Mouse (Mus musculus) kidney, postnatal 36 days (tissue): Measurements from ENCODE around the gene Nsf.
A peak's percentile ranks its signal among the peaks of the same experiment; 100 is the strongest.

Experiments
- DNase-seq, 2 experiments: peaks; one replicate each; pipeline ENCODE4 v3.0.0; 2021 to 2022; ENCODE audit warnings: mixed read lengths in 2 of 2

Nsf gene

DNA sequence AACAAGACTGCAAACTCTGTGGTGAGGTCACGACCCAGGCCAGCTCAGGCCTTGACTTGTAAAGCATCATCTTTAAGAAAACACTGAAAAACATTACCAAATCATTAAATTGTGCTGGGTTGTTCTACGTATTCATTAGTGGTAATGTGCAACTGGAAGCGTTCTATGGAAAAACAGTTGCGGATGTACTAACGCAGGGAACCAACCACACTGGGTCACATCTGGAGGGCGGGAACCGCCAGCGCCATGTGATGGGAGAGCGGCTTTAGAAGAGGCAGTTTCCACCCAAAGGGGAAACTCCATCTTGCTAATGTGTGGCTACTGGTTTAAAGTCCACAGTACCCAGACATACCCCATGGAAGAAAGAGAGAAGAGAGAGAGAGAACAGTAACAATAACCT is 123.4 kb downstream of the Nsf start:
- no peak for DNase-seq

DNA sequence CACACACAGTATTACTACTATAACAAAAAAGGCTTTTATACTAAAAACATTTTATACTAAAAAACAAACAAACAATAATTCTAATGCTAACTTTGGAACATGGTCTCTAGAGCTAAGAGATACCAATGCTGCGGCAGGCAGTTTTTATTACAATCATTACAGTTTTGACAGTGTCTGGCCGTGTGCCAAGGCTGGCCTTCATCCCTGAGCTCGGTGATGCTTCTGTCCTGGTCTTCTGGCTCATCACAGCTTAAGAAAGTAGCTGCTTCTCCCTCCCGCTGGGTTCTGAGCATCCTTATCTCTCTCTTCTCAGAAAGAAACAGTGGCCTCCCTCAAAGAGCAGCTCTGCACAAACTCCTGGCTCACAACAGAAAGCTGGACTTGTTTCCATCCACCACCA is 123.9 kb downstream of the Nsf start:
- no peak for DNase-seq

DNA sequence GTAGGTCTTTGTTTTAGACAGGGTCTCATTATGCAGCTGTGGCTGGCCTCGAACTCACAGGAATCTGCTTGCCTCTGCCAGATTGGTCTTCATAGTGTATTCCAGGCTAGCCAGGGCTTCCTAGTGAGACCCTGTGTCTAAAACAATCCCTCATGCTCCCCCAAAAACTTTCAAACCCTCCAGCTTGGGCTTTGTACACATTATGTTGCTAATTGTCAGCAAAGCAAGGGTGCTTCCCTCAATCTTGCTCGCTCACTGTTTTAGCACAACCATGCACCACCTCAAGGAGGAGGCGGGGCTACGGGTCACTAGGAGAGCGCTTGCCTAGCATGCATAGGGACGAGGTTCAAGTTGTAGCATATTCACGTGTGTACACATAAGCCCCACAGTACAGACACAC is 125.0 kb downstream of the Nsf start:
- no peak for DNase-seq

DNA sequence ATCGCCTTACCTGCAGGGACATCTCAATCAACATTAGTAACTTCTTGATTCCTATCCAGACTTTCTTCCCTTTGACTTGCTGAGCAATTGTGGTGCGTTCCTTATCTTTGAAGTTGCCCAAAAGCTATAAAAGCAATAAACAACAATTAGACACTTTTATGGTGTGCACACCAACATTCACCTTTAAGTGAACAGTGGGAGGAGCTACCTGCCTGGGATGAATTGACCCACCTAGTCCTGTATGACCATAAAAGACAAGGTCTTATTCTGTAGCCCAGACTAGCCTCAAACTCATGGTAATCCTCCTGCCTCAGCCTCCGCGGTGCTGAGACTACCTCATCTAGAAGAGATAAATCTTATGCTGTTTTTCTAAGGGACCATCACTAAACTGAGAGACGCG is 126.7 kb downstream of the Nsf start:
- DNase-seq = no peak

DNA sequence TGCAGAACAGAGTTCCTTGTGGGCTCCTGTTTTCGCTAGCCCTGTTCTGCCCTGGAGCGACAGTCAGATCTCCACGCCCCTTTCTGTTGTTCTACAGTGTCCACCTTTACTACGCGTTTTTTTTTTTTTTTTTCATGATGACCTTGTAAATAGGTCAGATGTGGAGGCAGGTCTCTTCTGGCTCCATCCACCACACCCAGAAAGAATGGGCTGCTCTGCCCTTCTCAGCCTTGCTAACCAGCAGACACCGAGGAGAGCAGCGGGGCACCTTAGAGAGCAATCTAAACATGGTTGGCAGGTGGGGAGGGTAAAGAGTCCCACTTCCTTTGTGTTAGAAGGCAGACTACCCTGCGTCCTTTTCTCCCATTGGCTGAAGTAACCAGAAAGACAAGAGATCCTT is 137.1 kb downstream of the Nsf start:
- no peak for DNase-seq

DNA sequence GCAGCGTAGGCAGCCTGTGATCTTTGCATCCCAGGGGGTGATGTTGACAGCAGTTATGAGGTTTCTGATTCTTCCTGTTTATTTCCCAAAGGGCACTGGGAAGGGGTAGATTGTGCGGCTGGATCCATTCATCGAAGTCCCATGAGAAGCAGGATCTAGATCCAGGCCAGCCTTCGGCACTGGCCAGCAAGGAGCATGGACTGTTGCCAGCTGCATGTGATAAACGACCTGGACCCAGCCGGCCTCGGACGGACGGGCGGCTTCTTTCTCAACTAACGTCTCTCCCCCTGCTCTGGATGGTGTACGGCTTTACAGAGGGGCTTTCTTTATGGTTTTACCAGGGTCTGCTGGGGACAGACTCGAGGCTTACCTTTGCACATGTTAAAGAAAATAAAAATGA is 137.9 kb downstream of the Nsf start:
- peak; percentile 20 to 56 for DNase-seq

DNA sequence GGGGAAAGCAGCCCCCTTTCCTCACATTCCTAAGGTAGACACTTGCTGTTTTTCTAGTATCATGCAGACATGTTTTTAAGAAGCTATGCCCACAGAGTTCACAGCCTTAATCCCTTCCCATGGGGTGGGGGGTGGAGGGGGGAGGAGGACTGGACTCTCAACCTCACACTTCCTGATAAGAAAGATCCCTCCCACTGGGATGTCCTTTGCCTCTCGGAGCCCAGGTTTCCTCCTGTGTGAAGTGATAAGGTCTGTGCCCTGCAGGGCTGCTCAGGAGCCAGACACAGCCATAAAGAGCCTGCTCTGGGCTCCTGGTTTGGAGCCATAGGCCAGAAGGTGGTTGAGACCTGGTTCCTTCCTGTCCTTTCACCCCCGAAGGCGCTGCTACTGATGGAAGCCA is 139.0 kb downstream of the Nsf start:
- DNase-seq = no peak

DNA sequence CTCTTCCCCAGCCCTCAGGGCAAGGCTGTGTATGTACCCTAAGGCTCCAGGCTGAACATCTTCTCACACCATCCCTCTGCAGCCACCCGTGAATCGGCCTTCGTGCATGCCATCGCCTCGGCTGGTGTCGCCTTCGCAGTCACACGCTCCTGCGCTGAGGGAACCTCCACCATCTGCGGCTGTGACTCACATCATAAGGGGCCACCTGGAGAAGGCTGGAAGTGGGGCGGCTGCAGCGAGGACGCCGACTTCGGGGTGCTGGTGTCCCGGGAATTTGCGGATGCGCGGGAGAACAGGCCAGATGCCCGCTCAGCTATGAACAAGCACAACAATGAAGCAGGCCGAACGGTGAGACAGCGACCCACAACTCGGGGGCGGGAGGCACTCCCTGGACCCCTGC is 142.6 kb downstream of the Nsf start:
- DNase-seq = no peak

DNA sequence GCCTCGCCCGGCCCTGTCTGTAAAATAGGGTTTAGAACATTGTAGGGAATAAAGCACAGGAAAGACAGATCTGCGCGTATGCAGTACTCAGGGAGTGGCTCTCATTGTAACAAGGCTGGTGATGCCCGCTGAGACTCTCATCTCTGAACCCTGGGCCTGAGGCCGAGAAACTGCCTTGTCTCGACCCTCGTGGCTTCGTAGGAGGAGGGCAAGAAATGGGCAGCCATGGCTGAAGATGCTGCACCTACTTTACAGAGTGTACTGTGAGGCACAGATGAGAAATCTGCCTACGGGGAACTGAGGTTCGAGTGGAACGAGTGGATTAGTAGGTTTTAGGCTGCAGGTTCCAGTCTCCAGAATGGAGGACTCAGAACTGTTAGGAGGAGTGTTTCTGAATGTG is 143.2 kb downstream of the Nsf start:
- DNase-seq = no peak

DNA sequence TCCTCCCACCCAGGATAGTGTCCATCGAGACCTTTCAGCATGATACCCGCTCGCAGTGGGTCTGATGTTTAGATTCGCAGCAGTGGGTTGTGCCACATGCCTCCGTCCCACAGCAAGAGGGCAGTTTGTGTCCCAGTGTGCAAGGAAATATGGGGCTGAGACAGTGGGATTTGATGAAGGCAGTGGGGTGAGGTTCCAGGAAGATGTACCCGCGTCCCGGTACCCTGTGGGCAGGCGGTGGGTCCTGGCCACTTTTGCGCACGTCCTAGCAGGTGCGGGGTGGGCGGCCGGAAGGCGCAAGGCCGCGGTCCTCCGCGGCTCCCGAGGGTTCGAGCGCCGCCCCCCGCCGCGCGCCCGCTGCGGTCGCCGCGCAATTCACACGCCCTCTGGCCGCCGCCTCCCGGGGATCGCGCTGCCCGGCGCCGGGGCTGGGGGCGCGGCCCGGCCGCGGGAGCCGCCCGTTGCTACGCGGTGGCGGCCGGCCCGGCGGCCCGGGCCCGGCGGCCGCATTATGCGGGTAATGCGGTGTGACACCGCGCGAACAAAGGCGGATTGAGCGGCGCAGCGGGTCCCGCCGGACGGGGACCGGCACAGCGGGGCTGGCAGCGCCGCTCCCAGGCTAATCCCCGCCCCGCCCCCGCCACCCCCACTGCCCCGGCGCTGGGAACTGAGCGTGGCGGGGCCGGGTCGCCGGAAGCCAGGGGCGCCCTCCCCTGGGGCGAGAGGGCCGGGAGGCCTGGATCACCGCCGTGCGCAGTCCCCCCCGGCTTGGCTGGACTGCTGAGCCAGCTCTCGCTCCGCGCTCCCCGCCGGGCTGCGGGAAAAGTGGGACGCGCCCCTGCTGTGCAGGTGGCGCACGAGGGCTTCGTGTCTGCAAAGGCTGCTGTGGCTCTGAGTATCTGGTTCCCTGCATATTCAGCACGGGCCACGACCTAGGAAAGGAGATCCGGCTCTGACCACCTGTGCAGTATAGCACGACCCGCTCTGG is 144.0 kb downstream of the Nsf start:
- peak in 1 of 2 experiments; percentile 34 for DNase-seq

DNA sequence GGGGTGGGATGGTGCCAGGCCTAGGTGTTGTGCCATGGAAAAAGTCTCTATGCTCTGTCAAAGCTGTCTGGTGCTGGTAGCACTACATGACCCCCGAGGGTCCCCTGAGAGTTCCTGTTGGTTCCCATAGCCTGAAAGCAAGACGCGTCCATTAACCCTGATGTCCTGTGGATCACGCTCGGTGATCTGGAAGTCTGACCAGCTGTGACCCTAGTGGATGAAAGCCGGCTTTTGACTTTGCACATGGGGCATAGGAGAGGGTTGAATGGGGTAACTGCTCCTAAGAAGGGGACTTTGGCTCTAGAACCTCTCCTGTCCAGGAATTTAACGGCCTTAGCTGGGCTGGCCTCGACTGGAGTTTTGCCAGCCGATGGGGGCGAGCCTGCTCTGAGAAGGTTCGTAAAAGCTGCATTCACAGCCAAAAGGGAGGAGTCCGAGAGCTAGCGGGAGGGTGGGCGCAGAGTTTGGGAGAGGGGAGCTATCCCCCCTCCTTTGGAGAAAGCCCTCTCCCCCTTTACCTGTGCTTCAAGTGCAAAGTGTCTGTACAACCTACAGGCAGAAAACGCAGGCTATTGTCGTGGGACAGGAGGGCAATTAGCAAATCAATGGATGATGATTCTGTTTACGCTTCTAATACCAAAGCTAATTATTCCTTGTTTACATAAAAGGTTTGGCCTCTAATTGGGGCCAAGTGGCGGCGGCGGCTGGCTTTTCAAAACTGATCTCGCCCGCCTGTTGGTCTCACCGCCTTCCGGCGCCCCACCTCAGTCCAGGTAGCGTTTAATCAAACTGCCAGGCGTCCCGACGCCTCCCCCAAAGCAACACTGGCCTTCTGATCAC is 144.9 kb downstream of the Nsf start:
- DNase-seq = peak in 1 of 2 experiments; percentile 28

DNA sequence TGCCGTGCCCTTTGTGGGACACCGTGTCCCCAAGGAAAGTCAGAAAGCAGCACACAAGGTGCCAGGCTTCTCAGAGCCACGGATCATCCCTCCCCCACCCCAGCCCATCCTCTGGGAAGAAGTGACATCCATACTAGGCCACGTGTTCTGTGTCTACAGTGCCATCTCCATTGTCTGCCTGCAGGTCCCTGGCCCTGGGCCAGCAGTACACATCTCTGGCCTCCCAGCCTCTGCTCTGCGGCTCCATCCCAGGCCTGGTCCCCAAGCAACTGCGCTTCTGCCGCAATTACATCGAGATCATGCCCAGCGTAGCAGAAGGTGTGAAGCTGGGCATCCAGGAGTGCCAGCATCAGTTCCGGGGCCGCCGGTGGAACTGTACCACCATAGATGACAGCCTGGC is 145.9 kb downstream of the Nsf start:
- DNase-seq = peak in 1 of 2 experiments; percentile 17

DNA sequence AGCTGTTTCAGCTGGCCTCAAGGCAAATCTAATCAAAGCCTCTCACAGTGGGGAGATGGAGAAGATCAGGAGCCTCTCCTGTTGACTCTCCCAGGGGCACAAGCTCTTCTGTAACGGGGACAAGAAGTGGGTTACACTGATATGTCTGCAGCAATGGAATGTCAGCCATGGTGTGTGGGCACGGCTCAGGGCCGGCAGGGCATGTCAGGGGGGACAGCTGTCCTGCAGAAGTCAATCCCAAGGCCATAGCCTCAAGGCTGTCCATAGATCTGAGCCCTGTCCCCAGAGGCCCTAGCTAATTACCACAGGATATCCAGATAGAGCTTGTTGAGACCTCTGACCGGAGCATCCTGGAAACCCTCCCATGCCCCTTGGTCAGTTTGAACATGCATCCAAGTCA is 149.1 kb downstream of the Nsf start:
- DNase-seq = no peak

DNA sequence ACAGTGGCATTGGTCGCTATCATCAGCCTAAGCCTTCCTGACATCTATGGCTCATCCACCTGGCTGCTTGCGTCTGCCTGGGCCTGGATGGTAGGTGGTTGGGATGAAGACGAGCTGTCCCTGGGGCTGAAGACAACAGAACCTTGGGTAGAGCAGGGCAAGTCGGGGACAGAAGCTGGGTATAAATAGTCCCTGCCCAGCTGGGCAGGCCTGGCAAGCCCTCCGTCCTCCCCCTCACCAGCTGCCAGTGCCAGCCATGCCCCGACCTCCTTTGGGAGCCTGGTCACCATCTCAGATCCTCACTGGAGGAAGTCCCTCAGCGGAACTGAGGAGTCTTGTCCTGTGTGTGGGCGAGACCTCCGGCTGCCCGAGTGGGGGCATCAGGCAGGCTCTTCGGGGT is 149.7 kb downstream of the Nsf start:
- no peak for DNase-seq

DNA sequence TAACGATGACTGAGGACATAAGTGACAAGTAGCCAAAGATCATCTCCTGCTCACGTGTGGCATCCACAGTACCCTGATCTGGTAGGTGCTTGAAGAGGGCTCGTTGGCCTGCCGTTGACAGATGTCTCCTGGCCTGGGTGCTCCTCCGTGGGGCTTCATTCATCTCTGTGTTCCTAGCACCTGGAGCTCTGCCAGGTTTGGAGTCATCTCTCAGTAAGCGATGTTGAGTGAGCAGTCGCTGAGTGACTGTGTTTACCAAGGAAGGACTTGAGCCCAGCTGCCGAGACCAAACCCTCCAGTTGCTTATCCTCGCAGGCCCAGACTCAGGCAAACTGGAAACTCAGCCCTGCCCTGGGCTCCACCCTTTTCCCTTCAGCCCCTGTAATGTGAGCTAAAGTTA is 152.7 kb downstream of the Nsf start:
- DNase-seq = no peak

DNA sequence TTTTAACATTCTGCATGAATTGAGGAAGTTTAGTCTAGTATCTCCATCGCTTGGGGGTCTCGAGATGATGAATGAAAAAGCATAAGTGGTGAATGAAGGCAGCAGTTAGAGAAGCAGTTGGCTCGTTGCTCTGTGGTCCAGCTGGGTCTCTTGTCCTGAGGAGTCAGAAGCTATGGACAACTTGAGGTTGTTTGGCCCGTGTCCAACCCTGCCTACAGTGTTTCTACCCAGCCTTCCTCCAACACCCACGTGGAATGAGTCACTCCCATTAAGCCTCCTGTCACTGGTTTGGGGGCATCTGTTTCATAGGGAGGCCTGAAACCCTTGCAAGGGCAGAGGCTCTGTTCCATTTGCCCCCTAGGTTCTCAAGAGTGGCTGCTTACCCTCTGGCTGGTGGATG is 163.9 kb downstream of the Nsf start:
- no peak for DNase-seq

DNA sequence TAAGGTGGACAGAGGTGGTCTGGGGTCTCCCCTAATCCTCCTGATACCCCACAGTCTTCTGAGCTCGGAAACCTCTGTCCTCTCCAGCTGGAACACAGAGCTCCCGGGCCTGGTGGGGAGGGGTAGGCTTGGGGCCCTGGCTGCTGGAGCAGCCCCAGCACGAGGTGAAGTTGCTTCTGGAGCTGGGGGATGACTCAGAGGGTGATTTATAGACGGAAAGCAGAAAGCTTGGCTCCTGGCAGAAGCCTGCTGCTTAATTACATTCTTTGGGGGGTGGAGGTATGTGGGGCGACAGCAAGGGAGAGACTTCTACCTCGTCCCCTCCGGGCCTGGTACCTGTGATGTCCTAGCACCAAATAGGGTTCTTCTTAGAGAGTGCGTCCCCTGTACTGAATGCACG is 173.7 kb downstream of the Nsf start:
- DNase-seq = no peak

DNA sequence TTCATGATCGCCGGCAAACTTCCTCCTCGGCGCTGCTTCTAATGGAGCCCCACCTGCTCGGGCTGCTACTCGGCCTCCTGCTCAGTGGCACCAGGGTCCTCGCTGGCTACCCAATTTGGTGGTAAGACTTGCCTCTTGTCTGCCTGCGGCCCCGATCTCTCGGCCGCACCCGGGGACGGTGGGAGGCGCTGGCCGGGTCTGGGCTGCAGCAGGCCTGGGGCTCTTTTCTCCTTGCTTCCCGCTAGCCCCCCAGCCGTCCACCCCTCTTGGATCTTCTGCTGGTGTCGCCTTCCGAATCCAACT is 179.7 kb downstream of the Nsf start:
- DNase-seq = no peak

DNA sequence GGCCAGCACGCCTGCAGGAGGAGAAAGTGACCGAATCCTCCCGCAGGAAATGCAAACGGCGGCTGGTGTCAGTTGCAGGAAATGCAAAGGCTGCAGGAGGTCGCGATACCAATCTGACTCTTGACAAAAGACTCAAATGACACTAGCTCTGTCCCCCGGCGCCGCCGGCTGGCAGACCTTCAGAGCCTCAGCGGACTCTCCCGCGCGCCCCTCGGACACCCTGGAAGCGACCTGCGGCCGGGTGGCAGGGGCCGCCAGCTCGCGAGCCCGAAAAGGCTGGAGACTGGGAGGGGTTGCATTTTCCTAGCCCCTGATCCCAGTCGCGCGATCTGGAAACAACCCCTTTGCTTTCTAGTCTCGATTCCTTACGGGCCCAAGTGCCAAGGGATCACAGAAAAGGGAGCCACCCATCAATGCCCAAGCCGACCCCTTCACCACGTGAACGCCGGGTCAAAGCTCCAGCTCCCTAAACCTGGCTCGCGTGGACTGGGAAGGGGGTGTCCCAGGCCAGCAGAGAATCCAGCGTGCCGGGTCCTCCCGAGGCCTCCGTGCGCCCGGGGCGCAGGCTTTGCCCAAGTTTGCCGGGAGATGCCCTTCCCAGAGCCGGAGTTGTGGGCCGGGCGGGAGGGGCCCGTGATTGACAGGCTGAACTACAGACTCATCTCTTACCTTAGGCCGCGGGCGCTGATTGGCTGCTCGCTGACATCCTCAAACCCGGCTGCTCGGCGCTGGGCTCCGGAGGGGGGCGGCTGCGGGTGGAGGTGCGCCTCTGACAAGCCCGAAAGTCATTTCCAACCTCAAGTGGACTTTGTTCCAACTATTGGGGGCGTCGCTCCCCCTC is 180.2 kb downstream of the Nsf start, which contains the start of gene Wnt3:
Gene Wnt3 (plus strand): TSS at position 764 of the 841 bp plus-strand sequence.
- no peak for DNase-seq

DNA sequence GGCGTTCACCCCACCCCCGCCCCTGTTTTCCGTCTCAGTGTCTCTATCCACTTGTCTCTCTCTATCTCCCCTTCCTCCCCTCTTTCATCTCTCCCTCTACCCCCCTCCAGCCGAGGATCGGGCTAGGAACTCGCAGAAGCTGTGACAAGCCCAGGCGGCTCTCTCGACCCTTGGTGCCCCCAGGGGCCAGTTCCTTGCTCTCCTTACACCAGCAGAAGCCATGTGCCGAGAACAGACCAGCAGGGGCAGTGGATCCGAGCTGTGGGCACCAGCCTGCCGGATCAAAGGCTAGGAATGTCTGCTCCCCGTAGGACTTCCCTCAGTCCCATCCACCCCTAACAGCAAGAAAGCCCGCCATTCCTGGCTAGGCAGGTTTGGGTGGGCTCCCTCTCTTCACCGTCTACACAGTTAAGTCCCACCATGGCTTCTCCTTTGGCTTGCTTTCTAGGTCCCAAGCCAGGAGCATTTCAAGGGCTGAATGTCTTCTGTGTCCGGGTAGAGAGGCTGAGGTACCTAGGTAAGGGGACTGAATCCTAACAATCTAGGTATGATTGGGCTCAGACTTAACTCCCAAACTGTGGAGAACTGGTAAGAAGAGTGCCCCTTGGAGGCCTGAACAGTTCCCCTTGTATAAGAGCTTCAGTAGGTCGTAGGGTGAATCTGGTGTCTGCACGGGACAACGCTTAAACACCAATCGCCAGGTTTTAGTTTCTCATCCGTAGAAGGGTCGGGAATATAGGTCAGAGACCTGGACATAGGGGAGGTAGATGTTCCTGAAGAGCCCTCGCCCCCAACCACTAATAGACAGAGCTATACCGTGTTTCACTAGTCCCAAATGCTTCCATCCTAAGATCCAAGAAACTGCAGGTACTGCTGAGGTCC is 181.1 kb downstream of the Nsf start:
- no peak for DNase-seq
